Mouse (Mus musculus): ENCODE measurements around the gene Smpd4. TPM values are rescaled to one million over a fixed set of nuclear protein-coding genes. Genes with fewer than 3 reads are reported as not detected.
"Not testable (repeated sequence)": the region's sequence is repeated elsewhere in the genome, so short reads cannot be mapped to it uniquely, and the experiment has no call there.

Gene Smpd4
- 52.4 and 69.2 TPM in 2 replicates for polyA plus RNA-seq (2012; rRNA removed)

GRCm38 (mm10) chr16:17619198-17620105 is at the start of gene Smpd4:
Smpd4 (plus strand) TSS chr16:17619354.
- DNase-seq (ENCODE audit: low read depth) = no peak

- DNase-seq (ENCODE audit: low read depth) = peak; percentile 51
Observed at GRCm38 (mm10) chr16:17575870-17576824, 43.0 kb upstream of the Smpd4 start.

GRCm38 (mm10) chr16:17576825-17577215 is 42.3 kb upstream of the Smpd4 start:
- no peak for DNase-seq (ENCODE audit: low read depth)

- DNase-seq (ENCODE audit: low read depth) = no peak
Observed at GRCm38 (mm10) chr16:17583064-17583463, 36.1 kb upstream of the Smpd4 start, which contains the start of gene Slc7a4. Slc7a4 (minus strand) TSS chr16:17583214.

- no peak for DNase-seq (ENCODE audit: low read depth)
Observed at GRCm38 (mm10) chr16:17584555-17584954, 34.6 kb upstream of the Smpd4 start.

GRCm38 (mm10) chr16:17590731-17591130 is 28.4 kb upstream of the Smpd4 start:
- DNase-seq (ENCODE audit: low read depth) = no peak

- DNase-seq (ENCODE audit: low read depth) = no peak
Observed at GRCm38 (mm10) chr16:17600944-17601562, 18.1 kb upstream of the Smpd4 start.

GRCm38 (mm10) chr16:17604941-17605340 is 14.2 kb upstream of the Smpd4 start:
- DNase-seq (ENCODE audit: low read depth) = no peak

- no peak for DNase-seq (ENCODE audit: low read depth)
Observed at GRCm38 (mm10) chr16:17605684-17606083, 13.5 kb upstream of the Smpd4 start.

- DNase-seq (ENCODE audit: low read depth) = no peak
Observed at GRCm38 (mm10) chr16:17611383-17611782, 7.8 kb upstream of the Smpd4 start.

- not testable (repeated sequence) for DNase-seq (ENCODE audit: low read depth)
Observed at GRCm38 (mm10) chr16:17614740-17615139, 4.4 kb upstream of the Smpd4 start.

- no peak for DNase-seq (ENCODE audit: low read depth)
Observed at GRCm38 (mm10) chr16:17616212-17616611, 2.9 kb upstream of the Smpd4 start.

GRCm38 (mm10) chr16:17617922-17618565 is 1.1 kb upstream of the Smpd4 start:
- DNase-seq (ENCODE audit: low read depth) = no peak

- no peak for DNase-seq (ENCODE audit: low read depth)
Observed at GRCm38 (mm10) chr16:17621936-17622335, 2.8 kb downstream of the Smpd4 start.

- no peak for DNase-seq (ENCODE audit: low read depth)
Observed at GRCm38 (mm10) chr16:17625488-17626268, 6.5 kb downstream of the Smpd4 start.

GRCm38 (mm10) chr16:17626269-17626555 is 7.1 kb downstream of the Smpd4 start:
- no peak for DNase-seq (ENCODE audit: low read depth)

- no peak for DNase-seq (ENCODE audit: low read depth)
Observed at GRCm38 (mm10) chr16:17632580-17632979, 13.4 kb downstream of the Smpd4 start.

- DNase-seq (ENCODE audit: low read depth) = no peak
Observed at GRCm38 (mm10) chr16:17633481-17634181, 14.5 kb downstream of the Smpd4 start.

- no peak for DNase-seq (ENCODE audit: low read depth)
Observed at GRCm38 (mm10) chr16:17636904-17637303, 17.8 kb downstream of the Smpd4 start.

- DNase-seq (ENCODE audit: low read depth) = no peak
Observed at GRCm38 (mm10) chr16:17637610-17638009, 18.5 kb downstream of the Smpd4 start.

Measured in gonadal fat pad, adult 2 months (tissue).